Mouse (Mus musculus) frontal cortex, postnatal 10 days (tissue): ENCODE results near the gene Defb26.

Source experiments
- DNase-seq, 2 experiments: peaks; one replicate each; pipeline ENCODE4 v3.0.0; 2022; ENCODE audit warnings: low spot score in 2 of 2, mixed read lengths in 1 of 2

Gene Defb26

DNA sequence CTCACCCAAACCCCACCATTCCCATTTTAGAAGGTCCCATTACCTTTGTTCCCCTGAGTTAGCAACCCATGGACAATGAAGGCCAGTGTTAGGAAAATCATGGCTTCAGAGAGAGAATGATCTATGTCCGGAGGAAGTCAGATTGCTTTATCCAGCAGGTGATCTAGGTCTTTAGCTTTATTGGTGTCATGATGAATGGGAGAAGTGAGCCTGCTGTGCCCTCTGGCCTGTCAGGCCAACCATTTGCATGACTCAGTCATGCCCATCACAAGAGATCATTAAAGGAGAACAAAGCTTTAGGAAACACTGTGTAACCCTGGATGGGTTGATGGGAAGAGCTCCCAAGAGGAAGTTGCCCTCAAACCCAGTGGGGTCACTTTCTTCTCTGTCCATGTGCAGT, at the start of gene Defb26:
Gene Defb26 (minus strand): TSS at position 101 of the 400 bp plus-strand sequence.
- DNase-seq: no peak

DNA sequence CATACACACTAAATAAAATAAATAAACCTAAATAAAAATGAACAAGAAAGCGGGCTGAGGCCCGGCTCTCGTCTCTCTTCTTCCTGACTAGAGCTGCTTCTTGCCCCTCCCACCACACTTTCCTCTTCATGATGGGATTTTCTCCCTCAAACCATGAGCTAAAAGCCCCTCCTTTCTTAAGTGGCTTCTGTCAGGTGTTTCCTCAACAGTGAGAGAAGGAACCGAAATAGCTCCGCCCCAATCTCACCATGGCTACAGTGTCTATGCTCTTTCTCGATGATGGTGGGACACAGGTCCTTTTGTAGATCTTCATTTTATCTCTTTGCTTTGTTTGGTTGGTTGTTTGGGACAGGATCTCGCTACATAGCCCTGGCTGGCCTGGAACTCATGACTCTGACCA, 45.2 kb upstream of the Defb26 start:
- DNase-seq: no peak

DNA sequence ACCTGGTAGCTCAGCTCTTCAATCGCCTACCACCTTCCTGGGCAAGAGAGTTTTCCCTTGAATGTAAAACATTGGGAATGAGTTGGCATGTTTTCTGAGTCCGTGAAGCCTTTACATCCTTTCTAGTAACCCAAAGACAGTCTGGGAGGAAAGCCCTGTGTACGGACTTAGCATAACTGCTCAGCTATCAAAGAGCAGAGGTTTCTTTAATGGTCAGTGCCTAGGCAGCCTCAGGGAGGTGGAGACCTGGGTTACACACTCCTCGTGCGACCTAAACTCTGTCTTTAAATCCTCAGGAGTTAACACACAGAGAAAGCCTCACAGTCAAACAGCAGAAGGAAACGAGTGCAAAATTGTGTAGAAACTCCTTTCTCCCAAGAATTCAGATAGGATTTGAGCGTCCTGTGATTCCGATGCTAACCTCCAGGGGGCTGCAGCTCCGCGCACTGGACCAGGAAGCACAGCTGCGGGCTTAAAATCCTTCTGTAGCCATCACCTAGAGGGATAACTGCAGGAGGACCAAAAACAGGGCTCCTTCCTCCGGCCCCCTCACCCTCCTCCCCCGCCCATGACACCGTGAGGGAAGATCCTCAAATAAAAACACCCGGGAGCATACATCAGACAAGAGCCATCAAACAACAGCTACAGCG, 42.4 kb upstream of the Defb26 start:
- peak; percentile 11 to 57 for DNase-seq

DNA sequence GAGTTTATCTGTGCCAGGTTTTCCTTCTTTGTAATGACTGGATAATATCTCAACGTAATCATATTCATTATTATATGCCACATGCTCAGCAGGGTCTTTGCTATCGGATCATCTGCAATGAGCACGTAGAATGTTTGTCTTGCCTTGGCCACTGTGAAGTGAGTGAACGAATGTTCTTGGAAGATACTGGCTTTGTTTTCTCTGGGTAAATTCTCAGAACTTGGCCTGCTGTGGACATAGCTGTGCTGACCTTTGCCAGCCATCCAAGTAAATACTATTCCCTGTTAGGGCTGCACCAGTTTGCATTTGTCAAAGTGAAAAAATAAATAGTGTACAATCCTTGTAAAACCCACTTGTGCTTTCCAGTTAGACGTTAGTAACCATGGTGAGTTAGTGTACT, 36.6 kb upstream of the Defb26 start:
- no peak for DNase-seq

DNA sequence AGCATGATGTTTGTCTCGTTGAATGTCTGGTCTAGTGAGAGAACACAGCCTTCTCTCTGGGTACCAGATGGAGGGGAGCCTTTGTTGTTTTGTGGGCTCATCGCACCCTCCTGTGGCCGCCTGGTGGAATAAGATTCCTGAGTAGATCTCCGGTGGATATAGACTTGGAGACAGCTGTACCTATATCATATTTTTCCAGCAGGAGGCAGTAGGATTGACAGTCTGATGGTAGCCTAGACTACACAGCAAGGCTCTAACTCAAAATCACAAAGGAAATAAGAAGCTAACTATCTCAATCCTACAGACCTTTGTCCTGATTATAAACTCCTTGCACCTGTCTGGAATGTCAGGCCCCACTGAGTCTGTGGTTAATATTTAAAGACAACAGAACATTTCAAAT, 33.2 kb upstream of the Defb26 start:
- DNase-seq: peak; percentile 50 to 54

DNA sequence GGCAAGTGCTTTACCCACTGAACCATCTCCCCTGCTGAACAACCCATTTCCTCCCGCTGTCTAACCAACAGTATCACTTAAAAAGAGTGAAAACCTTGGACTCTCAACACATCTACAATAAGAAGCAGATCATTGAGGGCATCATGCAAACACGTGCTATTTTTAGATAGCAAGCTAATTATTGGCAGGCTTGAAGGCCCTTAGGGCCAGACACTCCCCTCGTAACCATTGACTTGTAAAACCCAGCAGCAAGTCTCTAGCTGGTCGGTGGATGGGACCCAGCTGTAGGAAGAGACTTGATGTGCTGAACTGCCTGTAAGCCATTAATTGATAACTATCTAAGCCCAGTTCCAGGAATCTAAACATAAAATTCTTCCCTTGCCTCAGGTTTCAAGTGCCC, 32.0 kb upstream of the Defb26 start:
- DNase-seq: no peak

DNA sequence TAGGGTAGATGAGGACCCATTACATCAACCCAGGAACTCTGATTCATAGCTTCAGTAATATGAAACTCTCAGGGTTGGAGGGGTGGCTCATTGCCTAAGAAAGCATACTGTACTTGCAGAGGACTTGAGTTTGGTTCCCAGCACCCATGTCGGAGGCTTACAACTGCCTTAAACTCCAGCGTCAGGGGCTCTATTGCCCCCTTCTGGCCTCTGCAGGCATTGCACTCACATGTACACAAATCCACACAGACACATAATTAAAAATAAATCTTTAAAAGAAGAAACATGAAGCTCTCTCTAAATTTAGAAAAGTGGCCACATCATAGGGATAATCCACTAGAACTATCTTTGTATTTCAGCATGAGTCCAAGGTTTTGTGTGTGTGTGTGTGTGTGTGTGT, 31.4 kb upstream of the Defb26 start:
- no peak for DNase-seq

DNA sequence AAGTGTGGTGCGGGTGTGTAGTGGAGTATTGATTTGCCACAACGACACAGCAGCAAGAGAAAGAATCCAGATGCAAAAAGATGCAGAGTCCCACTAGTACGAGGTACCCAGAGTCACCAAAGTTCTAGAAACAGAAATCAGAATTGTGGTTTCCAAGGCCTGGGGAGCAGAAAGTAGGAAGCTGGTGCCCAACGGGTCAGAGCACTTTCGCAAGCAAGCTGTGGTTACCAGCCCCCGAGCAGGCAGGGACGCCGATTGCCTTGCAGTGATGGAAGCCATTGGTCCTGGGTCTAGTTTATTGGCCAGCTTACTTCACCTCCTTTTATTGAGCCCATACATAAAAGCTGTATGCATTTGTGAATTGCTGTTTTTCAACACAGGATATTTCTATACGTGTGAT, 30.5 kb upstream of the Defb26 start:
- no peak for DNase-seq

DNA sequence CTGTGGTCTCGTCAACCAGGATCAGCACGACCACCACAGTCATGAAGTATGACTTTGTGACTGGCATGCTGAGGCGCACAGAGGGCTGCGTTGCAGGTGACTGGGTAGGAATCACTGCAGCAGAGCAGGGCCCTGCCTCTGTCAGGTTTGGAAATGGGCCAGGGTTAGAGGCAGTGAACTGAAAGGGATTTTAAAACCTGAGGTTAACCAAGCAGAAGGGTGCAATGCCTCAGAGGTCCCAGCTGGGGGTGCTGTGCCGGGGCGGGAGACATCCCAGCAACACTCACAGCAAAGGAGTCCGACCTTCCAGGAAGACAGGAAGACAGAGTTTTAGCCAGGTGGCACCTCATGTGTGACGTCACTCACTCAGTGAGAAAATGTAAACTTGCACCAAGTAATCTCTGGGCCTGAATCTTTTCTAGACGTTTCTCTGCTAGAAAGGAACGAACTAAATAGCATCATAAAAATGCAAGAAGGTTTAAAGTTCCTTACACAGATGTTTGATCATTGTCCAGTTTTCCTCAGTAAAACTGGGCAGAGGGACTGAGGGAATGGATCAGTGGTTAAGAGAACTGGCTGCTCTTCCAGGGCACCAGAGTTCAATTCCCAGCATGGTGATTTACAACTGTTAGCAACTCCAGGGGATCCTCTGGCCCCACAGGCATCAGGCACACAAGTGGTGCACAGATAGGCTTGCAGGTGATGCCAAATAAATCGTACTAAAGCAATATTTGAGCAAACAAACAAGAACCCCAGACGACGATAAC, 28.6 kb upstream of the Defb26 start, which contains the start of gene Defb29:
Gene Defb29 (minus strand): TSS at position 155 of the 767 bp plus-strand sequence.
- no peak for DNase-seq

DNA sequence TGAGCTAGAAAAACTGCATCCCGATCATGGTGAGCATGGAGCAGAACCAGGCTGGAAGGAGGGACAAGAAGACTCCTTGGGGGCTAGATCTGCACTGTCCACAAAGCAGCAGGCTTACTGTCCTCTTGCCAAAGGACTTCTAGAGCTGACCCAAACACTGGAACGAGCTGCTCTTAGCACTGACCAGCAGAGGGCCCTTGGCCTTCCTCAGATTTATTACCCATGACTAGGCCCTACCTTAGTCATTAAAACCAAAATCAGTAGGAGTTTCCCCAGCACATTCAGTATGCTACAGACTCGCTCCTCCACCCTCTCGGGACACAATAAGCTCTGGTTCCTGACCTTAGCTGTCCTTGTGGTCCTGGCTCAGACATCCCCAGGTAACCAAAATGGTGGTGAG, 6.5 kb upstream of the Defb26 start, which contains the start of gene Defb28:
Gene Defb28 (plus strand): TSS at position 275 of the 400 bp plus-strand sequence.
- DNase-seq: no peak

DNA sequence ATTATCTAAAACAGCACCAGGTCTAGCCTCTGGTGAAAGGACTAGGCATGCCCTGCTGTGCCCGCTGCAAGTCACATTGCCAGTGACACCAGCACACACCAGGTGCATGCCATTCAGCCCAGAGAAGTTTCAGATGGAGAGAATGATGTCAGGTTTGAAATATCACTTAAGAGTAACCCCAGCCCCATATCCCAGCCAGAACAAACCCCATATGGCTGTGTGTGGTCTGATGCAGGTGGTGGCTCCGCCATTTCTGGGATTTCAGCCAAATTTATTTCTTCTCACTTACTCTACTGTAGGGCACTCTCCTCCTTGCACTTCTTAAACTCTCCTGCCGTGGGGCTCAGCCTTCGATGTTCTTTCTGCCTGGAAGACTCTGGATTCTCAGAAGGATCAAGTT, 4.6 kb upstream of the Defb26 start:
- DNase-seq: no peak

DNA sequence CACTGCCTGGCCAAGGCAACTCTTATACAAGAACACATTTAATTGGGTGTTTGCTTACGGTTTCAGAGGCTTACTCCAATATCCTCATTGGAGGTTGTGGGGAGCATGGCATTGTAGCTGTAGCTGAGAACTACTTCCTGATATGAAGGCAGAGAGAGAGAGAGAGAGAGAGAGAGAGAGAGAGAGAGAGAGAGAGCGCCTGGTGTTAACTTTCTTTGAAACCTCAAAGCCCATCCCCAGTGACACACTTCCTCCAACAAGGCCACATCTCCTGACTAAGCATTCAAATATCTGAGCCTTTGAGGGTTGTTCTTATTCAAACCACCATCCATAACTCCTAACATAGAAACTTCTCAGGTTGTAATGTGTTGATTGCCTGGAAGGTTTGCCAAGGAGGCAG, 7.5 kb downstream of the Defb26 start:
- DNase-seq: no peak

DNA sequence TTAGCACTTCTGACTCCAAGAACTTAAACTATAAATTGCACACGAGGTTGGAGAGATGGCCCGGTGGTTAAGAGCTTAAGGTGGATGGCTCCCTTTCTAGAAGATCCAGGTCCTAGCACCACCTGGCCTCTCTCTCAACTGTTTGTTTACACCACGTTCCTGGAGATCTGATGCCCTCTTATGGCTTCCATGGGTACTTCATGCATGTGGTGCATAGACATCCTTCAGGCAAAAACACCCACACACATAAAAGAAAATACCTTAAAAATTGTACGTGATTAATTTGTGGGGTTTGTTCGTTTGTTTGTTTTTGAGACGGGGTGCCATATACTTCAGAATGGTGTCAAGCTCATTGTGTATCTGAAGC, 10.6 kb downstream of the Defb26 start:
- DNase-seq: no peak

DNA sequence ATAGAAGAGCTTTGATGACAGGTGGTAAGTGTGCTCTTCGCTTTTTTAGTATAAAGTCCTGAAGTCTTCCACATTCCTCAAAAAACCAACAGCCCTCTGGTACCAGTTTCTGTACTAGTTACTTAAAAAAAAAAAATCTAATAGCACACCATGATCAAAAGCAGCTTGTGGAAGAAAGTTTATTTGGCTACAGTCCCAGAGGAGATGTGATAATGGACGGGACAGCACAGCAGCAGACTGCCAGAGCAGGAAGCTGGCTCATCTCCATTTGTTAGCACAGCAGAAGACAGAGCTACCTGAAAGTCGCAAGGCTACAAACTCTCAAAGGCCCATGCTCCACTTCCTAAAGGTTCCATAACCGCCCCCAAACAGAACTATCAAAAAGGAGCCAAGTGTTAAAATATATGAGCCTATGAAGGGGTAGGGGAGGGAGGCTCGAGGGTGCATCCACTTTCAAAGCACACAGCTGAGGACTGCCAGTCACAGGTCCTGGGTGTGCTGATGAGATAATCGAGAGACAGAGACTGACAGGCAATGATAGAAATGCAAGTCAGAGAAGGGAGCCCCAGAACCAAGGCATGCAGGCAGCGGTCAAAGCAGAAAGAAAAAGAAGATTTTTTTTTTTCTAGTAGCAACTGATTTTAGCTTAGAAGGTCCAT, 11.2 kb downstream of the Defb26 start:
- no peak for DNase-seq

DNA sequence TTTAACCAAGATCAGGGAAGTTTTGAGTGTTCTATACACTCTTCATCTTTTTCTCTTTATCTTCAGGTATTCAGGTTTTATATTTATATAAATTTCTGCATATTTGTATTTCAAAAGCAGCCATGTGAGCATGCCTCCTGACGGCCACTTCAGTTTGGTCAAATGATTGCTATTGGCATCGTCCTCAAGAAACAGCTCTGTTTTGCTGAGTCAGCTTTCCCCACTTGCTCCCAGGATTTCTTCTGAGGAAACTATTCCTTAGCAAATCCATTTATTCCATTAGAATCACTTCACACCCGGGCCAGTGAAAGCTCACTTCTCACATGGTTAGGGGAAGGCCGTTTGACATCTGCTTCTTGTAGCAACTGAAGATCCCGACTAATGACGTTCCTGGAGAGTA, 13.5 kb downstream of the Defb26 start:
- no peak for DNase-seq

DNA sequence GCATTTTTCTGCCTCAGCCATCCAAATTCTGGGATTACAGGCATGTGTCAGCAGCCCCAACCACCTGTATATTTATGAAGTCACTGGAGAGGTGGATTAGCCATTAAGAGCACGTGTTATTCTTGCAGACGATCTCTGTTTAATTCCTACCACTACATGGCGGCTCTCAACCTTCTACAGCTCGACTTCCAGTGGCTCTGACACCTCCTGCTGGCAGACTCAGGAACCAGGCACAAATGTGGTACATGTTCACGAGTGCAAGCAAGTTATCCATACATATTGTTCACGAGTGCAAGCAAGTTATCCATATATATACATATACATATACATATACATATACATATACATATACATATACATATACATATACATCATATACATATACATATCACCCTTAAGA, 18.3 kb downstream of the Defb26 start:
- DNase-seq: no peak

DNA sequence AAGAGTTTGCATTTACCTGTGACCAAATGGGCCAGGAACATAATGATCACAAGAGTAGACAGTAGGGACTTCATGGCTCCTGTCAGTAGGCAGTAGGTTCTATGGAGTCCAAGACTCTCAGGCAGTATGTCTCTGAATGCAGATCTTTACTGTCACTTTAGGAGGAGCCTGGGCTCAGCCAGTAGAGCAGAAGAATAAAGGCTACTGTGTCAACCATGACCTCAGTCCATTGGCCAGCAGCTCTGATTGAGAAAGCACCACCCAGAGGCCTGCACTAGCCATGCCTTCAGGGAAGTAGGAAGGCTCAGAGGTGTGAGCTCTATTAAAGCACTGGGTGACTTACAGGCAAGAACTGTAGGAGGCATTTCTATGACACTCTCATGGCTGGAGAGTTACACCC, 21.5 kb downstream of the Defb26 start, which contains the start of gene Defb22:
Gene Defb22 (minus strand): TSS at position 101 of the 400 bp plus-strand sequence.
- no peak for DNase-seq

DNA sequence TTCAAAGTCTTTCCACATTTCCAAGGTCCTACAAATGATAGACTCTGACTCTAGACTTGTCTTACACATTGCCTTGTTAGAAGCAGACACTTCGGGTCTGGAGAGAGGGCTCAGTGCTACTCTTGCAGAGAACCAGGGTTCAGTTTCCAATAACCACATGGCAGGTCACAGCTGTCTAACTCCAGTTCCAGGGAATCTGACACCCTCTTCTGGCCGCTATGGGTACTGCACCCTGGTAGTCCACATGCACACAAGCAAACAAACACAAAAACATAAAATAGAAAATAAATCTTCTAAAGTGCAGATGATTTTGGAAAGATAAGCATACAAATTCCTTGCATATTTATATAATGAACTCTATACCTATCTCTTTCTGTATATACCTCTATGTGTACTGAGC, 24.5 kb downstream of the Defb26 start:
- no peak for DNase-seq

DNA sequence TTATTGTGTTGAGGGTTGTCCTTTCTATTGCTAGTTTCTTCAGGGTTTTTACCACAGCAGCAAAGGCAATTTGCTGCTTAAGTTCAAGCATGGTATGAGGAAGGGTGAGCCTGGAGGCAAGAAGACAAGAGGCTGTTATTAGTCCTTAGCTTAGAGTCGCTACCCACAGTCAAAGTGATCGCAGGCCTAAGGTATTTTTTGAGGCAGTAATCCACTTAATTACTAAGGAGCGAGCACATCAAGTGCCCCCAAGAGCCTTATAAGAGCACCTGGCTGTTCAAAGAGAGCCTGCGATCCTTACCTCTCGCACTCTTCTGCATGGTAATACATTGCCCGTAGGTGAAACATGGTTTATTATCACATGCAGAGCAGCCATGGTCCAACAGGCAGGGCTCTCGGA, 29.8 kb downstream of the Defb26 start:
- DNase-seq: no peak

DNA sequence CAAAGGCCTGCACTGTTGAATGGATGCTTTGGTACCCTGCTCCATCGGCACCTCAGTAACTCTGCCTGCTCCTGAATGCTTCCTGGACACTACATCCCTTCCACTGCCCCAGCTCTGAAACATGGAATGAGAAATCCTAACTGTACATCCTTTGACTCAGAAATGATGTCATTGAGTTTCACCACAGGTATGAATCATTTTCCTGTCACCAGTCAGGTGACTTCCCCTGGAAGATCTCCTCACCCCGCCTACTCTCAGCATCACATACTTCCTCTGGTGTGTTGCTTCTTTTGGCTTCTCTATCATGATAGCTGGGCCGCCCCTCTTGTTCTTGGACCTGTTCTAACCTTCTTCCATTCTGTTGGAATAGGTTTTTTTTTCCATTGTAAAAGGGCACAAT, 30.6 kb downstream of the Defb26 start:
- DNase-seq: no peak

DNA sequence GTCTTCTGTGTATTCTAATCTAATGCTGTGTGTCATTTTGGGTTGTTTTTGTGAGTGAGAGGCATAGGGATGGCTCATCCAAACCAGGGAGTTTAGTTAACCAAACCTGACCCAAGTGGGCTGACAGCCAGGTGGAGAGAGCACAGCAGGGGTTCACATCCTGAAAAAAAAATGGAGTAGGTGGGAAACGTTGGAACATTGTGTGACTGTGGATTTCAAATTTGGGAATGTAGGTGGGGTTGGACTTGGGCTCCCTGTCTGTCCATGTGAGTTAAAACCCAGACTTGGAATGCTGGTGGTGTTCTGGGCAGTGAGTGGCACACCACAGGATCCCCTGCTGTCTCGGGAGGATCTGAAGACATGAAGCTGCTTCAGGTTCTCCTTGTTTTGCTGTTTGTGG, 34.7 kb downstream of the Defb26 start, which contains the start of gene Defb20:
Gene Defb20 (plus strand): TSS at position 301 of the 400 bp plus-strand sequence.
- DNase-seq: no peak

DNA sequence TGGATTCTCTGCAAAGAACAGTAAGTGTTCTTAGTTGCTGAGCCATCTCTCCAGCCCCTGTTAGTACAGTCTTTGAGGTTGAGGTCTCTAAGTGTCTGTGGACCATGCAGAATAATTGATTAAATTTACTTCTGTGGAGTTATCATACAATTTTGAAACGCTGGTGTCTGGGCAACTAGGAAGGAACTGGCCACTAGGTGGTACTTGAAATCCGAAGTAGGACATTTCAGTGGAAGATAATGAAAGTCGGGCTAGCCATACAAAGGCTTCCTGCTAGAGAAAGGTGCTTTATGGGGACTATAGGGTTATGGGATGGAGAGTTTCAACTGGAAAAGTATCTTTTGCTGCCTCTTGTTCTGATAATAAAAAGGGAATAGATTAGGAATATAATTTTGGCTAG, 39.1 kb downstream of the Defb26 start:
- DNase-seq: no peak

DNA sequence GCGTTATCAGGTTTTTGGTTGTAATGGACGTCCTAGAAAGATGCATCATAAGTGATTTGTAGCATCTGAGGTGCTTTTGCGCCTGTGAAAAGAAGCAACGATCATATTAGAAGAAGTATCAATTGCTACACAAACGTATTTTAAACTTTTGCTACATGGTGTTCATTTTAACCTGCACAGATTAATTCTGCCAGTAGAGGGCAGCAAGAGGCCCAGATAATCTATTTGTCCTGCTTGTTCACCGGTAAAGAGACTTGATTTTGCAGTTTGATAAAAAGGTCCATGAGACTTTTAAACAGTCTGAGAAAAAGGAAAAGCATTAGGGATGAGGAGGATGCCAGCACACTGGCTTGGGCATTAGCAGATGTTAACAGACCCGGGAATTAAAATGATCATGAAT, 40.5 kb downstream of the Defb26 start:
- DNase-seq: peak in 1 of 2 experiments; percentile 25
